Mouse (Mus musculus): ENCODE results near the gene Zbtb25. TPM values are rescaled to one million over a fixed set of nuclear protein-coding genes. Genes with fewer than 3 reads are reported as not detected.
A peak's percentile ranks its signal among the peaks of the same experiment; 100 is the strongest.

Zbtb25 gene
- 13.1 and 14.1 TPM in 2 replicates for polyA plus RNA-seq (2015; fragmentation: Nextera tagmentation; extraction: Ambion mirVana)

DNA sequence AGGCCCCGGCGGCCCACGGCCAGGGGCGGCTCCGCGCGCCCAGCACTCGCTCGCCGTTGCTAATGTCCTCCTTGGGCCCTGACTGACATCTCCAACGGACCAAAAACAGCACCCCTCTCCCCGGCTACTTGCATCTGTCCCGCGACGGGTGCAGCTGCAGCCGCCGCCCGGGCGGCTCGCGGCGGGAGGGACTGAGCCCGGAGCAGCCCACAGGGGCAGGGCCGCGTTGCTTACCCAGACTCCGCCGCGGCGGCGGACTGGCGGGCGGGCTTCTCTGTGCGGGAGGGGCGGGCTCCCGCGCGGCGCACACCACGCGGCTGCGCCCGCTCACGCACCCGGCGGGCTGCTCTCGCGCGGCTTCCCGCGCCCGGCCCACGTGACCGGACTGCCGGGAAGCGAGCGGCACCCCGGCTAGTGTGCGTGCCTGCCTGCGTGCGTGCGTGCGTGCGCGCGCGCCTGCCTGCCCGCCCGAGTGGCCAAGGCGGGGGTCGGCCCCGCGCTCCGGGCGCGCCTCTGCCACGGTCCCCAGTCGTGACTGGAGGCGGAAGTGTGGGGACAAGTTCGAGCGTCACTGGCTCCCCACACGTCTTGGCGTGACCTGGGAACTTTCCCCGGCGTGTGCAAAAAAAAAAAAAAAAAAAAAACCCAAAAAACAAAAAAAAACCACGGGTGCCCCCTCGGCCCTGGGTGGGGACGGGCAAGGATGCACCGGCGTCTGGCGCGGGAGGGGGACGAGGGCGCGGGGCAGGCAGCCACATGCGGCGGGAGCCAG, at the start of gene Zbtb25:
Gene Zbtb25 (minus strand): TSS at position 397 of the 772 bp plus-strand sequence.
- Histone ChIP-seq H3K4me3 (peak within 1 kb of the TSS; percentile 72), H3K9me3 (no peaks in the 10 kb centered on the region), H3K27ac (replicated peaks) (peak within 1 kb of the TSS; percentile 97), H3K9ac (peak within 1 kb of the TSS; percentile 97), H3K4me1 (replicated peaks) (peaks cover 46% of the 10 kb centered on the region), H3K27me3 (no peaks in the 10 kb centered on the region), H3K4me2 (peak within 1 kb of the TSS; percentile 82), H3K36me3 (no peaks in the 10 kb centered on the region)
- 0% methylated on average over 59 of the region's 96 CpGs for WGBS
- peak; percentile 88 for ATAC-seq (ENCODE audit: low FRiP score, low read depth)

- Histone ChIP-seq H3K9me3 (no peaks in the 10 kb centered on the region), H3K27me3 (peaks cover 23% of the 10 kb centered on the region), H3K4me1 (replicated peaks) (peaks cover 8% of the 10 kb centered on the region), H3K27ac (replicated peaks) (no peak overlapping the region), H3K4me2 (no peak overlapping the region), H3K36me3 (no peaks in the 10 kb centered on the region), H3K4me3 (no peak overlapping the region), H3K9ac (no peak overlapping the region)
- no peak for ATAC-seq (ENCODE audit: low FRiP score, low read depth)
- WGBS = 95% methylated on average over 5 of the region's 5 CpGs
These were observed 48.9 kb upstream of the Zbtb25 start for GRCm38 (mm10) chr12:76418346-76418745.

DNA sequence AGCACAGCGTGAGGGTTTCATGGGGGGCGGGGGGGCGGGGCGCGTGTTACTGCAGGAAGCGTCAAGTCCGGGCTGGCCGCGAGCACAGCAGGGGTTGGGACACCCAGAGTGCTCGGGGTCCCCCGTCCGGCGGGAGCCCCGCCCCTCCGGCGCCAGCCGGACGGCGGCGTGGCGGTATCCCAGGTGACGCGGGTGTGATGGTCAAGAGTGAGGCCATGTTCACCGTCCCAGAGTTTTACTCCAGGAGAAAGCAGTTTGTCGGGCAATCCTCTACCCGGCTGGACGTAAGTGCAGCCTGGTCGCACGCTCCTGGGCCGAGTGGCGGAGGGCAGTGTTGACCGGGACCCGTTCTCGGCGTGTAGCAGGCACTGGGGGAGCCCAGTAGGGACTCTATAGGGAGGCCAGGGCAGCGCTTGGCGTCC, 48.0 kb upstream of the Zbtb25 start, which contains the start of gene Ppp1r36:
Gene Ppp1r36 (plus strand): TSS at position 106 of the 422 bp plus-strand sequence.
- no peak for ATAC-seq (ENCODE audit: low FRiP score, low read depth)
- no peak within 1 kb of the TSS for H3K27ac ChIP-seq (replicated peaks)
- H3K4me3 ChIP-seq = peak within 1 kb of the TSS; percentile 36
- no peaks in the 10 kb centered on the region for H3K36me3 ChIP-seq
- H3K9ac ChIP-seq = no peak within 1 kb of the TSS
- H3K27me3 ChIP-seq = peaks cover 23% of the 10 kb centered on the region
- WGBS = under 1% methylated on average over 37 of the region's 37 CpGs
- no peaks in the 10 kb centered on the region for H3K9me3 ChIP-seq
- peak within 1 kb of the TSS; percentile 70 for H3K4me2 ChIP-seq
- peaks cover 8% of the 10 kb centered on the region for H3K4me1 ChIP-seq (replicated peaks)

DNA sequence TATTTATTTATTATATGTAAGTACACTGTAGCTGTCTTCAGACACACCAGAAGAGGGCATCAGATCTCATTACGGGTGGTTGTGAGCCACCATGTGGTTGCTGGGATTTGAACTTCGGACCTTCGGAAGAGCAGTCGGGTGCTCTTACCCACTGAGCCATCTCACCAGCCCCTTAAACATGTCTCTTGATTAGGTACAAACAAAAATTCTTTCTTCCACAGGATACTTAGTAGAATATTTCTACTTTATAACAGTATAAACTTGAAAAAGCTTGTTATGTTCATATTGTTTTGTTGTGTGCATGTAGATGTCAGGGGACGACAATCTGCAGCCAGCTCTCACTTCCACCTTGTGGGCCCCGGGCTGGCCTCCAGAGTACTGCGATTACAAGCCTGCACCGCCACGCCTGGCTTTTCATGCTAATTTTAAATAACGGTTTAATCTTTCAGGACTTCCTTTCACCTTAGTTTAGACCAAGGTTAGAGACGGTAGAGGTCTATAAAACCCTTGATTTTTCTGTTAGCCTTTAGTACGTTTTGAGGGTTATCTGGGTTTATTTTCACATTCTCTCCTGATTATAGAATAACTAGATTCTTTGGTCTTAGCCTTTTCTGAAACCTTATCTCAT, 46.1 kb upstream of the Zbtb25 start:
- 92% methylated on average over 12 of the region's 12 CpGs for WGBS
- no peaks in the 10 kb centered on the region for H3K36me3 ChIP-seq
- ATAC-seq (ENCODE audit: low FRiP score, low read depth) = no peak
- no peak overlapping the region for H3K9ac ChIP-seq
- H3K4me1 ChIP-seq (replicated peaks) = peaks cover 8% of the 10 kb centered on the region
- no peak overlapping the region for H3K27ac ChIP-seq (replicated peaks)
- H3K27me3 ChIP-seq = peaks cover 23% of the 10 kb centered on the region
- H3K9me3 ChIP-seq = no peaks in the 10 kb centered on the region
- no peak overlapping the region for H3K4me3 ChIP-seq
- no peak overlapping the region for H3K4me2 ChIP-seq

- WGBS = 76% methylated on average over 4 of the region's 4 CpGs
- no peaks in the 10 kb centered on the region for H3K9me3 ChIP-seq
- H3K27ac ChIP-seq (replicated peaks) = no peak overlapping the region
- ATAC-seq (ENCODE audit: low FRiP score, low read depth) = no peak
- H3K4me1 ChIP-seq (replicated peaks) = peaks cover 17% of the 10 kb centered on the region
- peaks cover 29% of the 10 kb centered on the region for H3K27me3 ChIP-seq
- no peak overlapping the region for H3K9ac ChIP-seq
- no peaks in the 10 kb centered on the region for H3K36me3 ChIP-seq
- H3K4me2 ChIP-seq = no peak overlapping the region
- no peak overlapping the region for H3K4me3 ChIP-seq
These were observed 39.8 kb upstream of the Zbtb25 start for GRCm38 (mm10) chr12:76409166-76409565.

DNA sequence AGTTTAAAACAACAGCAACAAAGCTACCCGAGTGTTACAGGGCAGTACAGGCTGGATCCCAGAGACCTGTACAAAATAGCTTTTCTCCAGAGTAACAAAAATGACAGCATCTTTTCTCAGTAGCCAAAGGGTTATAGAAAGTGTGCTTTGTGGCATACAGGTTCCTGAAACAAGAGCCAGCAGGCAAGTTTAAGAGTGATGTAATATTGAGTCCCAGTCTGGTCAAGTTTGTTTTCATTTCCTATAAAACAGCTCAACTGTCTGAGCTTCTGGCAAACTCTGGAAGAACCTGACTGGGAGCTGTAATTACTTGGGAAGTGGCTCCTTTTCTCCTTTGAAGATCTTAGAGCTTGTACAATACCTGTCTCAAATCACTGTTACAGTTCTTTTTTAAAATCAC, 37.8 kb upstream of the Zbtb25 start:
- no peak for ATAC-seq (ENCODE audit: low FRiP score, low read depth)
- Histone ChIP-seq H3K9me3 (no peaks in the 10 kb centered on the region), H3K4me3 (no peak overlapping the region), H3K27me3 (peaks cover 39% of the 10 kb centered on the region), H3K27ac (replicated peaks) (no peak overlapping the region), H3K4me1 (replicated peaks) (peaks cover 24% of the 10 kb centered on the region), H3K4me2 (no peak overlapping the region), H3K36me3 (no peaks in the 10 kb centered on the region), H3K9ac (no peak overlapping the region)
- 52% methylated on average over 1 of the region's 1 CpGs for WGBS

- peaks cover 45% of the 10 kb centered on the region for H3K27me3 ChIP-seq
These were observed 36.6 kb upstream of the Zbtb25 start for GRCm38 (mm10) chr12:76405971-76406370.

DNA sequence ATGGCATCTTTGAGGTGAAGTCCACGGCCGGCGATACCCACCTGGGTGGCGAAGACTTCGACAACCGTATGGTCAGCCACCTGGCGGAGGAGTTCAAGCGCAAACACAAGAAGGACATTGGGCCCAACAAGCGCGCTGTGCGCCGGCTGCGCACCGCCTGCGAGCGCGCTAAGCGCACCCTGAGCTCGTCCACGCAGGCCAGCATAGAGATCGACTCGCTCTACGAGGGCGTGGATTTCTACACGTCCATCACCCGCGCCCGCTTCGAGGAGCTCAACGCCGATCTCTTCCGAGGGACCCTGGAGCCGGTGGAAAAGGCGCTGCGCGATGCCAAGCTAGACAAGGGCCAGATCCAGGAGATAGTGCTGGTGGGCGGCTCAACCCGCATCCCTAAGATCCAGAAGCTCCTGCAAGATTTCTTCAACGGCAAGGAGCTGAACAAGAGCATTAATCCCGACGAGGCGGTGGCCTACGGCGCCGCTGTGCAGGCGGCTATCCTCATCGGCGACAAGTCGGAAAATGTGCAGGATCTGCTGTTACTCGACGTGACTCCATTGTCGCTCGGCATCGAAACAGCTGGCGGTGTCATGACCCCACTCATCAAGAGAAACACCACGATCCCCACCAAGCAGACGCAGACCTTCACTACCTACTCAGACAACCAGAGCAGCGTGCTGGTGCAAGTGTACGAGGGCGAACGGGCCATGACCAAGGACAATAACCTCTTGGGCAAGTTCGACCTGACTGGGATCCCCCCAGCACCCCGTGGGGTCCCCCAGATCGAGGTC, 36.0 kb upstream of the Zbtb25 start:
- Histone ChIP-seq H3K9me3 (no peaks in the 10 kb centered on the region), H3K4me3 (peak overlapping the region; percentile 70), H3K27ac (replicated peaks) (no peak overlapping the region), H3K27me3 (peaks cover 45% of the 10 kb centered on the region), H3K4me2 (peak overlapping the region; percentile 85), H3K9ac (no peak overlapping the region), H3K4me1 (replicated peaks) (peaks cover 24% of the 10 kb centered on the region), H3K36me3 (no peaks in the 10 kb centered on the region)
- no peak for ATAC-seq (ENCODE audit: low FRiP score, low read depth)
- 4% methylated on average over 64 of the region's 64 CpGs for WGBS

More at GRCm38 (mm10) chr12:76405971-76406370, 36.6 kb upstream of the Zbtb25 start:
- no peaks in the 10 kb centered on the region for H3K9me3 ChIP-seq
- H3K4me1 ChIP-seq (replicated peaks) = peaks cover 24% of the 10 kb centered on the region
- peak overlapping the region; percentile 70 for H3K4me3 ChIP-seq
- WGBS = 2% methylated on average over 23 of the region's 23 CpGs
- no peaks in the 10 kb centered on the region for H3K36me3 ChIP-seq
- no peak overlapping the region for H3K9ac ChIP-seq
- no peak for ATAC-seq (ENCODE audit: low FRiP score, low read depth)
- peak overlapping the region; percentile 85 for H3K4me2 ChIP-seq
- no peak overlapping the region for H3K27ac ChIP-seq (replicated peaks)

DNA sequence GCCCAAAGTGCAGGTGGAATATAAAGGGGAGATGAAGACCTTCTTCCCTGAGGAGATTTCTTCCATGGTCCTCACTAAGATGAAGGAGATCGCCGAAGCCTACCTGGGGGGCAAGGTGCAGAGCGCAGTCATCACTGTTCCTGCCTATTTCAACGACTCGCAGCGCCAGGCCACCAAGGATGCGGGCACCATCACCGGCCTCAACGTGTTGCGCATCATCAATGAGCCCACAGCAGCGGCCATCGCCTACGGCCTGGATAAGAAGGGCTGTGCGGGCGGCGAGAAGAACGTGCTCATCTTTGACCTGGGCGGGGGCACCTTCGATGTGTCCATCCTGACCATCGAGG, 35.4 kb upstream of the Zbtb25 start:
- no peaks in the 10 kb centered on the region for H3K9me3 ChIP-seq
- no peak overlapping the region for H3K27ac ChIP-seq (replicated peaks)
- no peak for ATAC-seq (ENCODE audit: low FRiP score, low read depth)
- H3K9ac ChIP-seq = no peak overlapping the region
- H3K4me1 ChIP-seq (replicated peaks) = peaks cover 24% of the 10 kb centered on the region
- WGBS = 9% methylated on average over 20 of the region's 20 CpGs
- peak overlapping the region; percentile 70 for H3K4me3 ChIP-seq
- peaks cover 45% of the 10 kb centered on the region for H3K27me3 ChIP-seq
- peak overlapping the region; percentile 85 for H3K4me2 ChIP-seq
- no peaks in the 10 kb centered on the region for H3K36me3 ChIP-seq

GRCm38 (mm10) chr12:76403886-76404537, 34.6 kb upstream of the Zbtb25 start, which contains the start of gene Hspa2:
Gene Hspa2, plus strand, starts transcription at chr12:76404176.
- peak within 1 kb of the TSS; percentile 91 for H3K27ac ChIP-seq (replicated peaks)
- H3K27me3 ChIP-seq = peaks cover 45% of the 10 kb centered on the region
- ATAC-seq (ENCODE audit: low FRiP score, low read depth) = peak; percentile 97
- H3K4me2 ChIP-seq = peak within 1 kb of the TSS; percentile 85
- no peaks in the 10 kb centered on the region for H3K36me3 ChIP-seq
- peak within 1 kb of the TSS; percentile 70 for H3K4me3 ChIP-seq
- under 1% methylated on average over 53 of the region's 54 CpGs for WGBS
- H3K4me1 ChIP-seq (replicated peaks) = peaks cover 24% of the 10 kb centered on the region
- H3K9me3 ChIP-seq = no peaks in the 10 kb centered on the region
- peak within 1 kb of the TSS; percentile 71 for H3K9ac ChIP-seq
